Mouse (Mus musculus): Measurements from ENCODE around the gene Lamc1. TPM values are rescaled to one million over a fixed set of nuclear protein-coding genes. Genes with fewer than 3 reads are reported as not detected.
A peak's percentile ranks its signal among the peaks of the same experiment; 100 is the strongest.
"Not testable (repeated sequence)": the region's sequence is repeated elsewhere in the genome, so short reads cannot be mapped to it uniquely, and the experiment has no call there.

Gene Lamc1
- total and polyA plus RNA-seq, 3 experiments: 54.8 to 76.0 (median 61.1) TPM

GRCm38 (mm10) chr1:153331796-153332443 lies 666 bp downstream of the Lamc1 start:
- DNase-seq: no peak

GRCm38 (mm10) chr1:153331206-153331605 lies 1.4 kb downstream of the Lamc1 start:
- DNase-seq: peak; percentile 32

GRCm38 (mm10) chr1:153329306-153329705 lies 3.3 kb downstream of the Lamc1 start:
- peak; percentile 13 for DNase-seq

DNA sequence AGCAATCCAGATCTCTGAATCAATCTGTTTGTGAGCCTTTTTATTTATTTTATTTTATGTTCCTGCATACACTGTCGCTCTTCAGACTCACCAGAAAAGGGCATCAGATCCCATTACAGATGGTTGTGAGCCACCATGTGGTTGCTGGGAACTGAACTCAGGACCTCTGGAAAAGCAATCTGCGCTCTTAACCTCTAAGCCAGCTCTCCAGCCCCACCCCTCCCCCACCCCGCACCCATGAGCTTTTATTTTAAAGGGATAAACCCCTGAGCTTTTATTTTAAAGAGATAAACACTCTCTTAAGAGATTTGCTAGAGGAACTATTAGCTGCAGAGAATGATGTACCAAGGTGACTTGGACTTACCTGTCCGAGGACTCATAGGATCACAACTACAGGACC lies 5.5 kb downstream of the Lamc1 start:
- no peak for DNase-seq

- no peak for DNase-seq
These were observed 6.4 kb downstream of the Lamc1 start for GRCm38 (mm10) chr1:153326226-153326625.

- no peak for DNase-seq
These were observed 11.2 kb downstream of the Lamc1 start for GRCm38 (mm10) chr1:153321404-153321803.

- DNase-seq: no peak
These were observed 11.9 kb downstream of the Lamc1 start for GRCm38 (mm10) chr1:153320554-153321147.

DNA sequence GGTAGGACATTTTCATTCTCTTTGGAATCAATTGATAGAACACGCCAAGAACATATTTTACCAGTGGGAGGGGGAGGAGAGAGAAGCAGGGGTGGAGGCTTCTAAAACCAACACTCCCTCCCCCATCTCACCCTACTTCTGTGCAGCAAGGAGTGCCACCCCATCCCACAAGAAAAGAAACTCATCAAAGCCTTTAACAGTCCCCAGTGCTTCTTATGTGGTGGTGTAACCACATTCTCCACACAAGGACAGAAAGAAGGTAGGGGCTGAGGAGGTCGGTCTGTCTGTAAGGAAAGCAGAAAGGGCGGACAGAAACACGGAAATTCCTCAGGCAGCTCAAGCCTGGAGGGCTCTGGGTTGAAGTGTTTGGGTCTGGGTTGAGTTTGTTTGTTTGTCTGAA lies 12.5 kb downstream of the Lamc1 start:
- DNase-seq: no peak

GRCm38 (mm10) chr1:153318741-153319140 lies 13.8 kb downstream of the Lamc1 start:
- no peak for DNase-seq

DNA sequence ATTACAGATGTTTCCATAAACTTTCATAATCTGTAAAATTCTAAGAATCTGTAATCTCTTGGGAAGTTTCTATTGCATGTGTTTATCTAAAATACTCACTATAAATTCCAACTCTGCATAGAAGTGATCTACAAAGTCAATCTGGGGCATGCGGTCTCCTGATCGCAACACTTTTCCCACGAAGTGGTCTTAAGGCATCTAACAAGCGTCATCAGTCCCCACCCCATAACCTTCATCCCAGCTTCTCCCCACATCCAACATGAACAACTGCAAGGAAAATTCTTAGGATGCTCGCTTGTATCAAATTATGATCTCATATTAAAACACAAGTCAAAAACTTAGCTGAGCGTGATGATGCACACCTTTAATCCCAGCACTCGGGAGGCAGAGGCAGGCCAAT lies 14.3 kb downstream of the Lamc1 start:
- no peak for DNase-seq

DNA sequence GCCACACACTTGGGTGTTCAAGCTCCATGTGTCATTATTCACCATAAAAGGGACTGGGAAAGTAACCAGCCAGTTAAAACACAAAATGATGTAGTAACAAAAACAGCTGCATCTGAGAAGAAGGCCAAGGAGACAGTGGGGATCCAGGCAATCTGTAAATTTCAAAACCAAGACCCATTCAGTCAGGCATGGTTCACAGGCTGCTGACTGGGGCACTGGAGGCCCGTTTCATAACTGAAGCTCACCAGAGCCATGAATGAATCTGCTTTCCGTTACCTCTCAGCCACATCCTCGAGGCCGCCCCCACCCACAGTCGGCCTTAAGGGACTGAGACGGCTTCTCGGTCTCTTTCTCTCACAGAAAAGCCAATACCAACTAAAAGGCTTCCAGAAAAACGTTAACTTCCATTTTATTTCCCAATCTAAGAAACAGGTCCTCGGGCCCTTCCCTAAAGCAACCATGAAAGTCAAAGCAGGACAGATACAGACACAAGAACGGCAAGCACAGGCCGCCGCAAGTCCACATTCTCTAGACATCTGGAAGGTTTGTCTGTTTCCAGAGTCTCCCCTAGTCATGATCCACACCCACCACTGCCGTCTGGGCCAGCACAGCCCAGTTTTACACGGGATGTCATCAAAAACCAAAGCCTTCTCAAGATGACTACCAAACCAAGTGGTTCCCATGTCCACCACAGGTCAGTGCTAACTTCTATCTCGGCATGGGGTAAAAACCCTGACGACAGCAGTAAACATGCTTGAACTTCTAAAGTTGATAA lies 14.9 kb downstream of the Lamc1 start:
- no peak for DNase-seq

DNA sequence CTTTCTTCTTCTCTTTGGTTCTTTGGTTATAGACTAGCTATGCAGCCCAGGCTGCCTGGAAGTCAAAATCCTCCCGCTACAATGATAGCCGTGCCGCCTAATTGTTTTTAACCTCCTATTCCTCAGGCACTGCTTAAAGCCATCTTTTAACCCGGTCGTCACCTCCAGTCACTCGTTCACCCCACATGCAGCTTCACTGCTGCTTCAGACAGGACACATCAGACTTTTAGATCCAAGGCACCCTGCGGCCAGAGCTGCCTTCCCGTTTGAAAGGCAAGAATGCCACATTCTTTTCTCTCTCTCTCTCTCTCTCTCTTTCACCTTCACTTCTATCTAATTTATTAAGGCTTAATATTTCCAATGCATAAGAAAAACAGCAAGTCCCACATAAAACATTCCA lies 15.6 kb downstream of the Lamc1 start:
- no peak for DNase-seq

DNA sequence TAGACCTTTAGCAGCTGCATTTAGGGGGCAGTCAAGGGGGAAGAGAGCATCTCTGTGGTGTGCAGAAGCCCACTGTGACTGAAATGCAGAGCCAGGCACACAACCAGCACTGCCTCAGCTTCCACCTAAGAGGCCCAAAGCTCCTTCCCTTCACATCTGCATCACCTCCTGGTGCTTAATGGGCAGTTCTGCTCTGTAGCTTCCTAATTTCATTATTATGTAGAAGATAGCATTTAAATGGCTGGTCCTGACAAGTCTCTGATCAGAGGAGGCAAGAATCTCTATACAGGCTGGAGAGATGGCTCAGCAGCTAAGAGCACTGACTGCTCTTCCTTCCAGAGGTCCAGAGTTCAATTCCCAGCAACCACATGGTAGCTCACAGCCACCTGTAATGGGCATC lies 16.3 kb downstream of the Lamc1 start:
- DNase-seq: no peak

- DNase-seq: no peak
These were observed 17.5 kb downstream of the Lamc1 start for GRCm38 (mm10) chr1:153315121-153315520.

DNA sequence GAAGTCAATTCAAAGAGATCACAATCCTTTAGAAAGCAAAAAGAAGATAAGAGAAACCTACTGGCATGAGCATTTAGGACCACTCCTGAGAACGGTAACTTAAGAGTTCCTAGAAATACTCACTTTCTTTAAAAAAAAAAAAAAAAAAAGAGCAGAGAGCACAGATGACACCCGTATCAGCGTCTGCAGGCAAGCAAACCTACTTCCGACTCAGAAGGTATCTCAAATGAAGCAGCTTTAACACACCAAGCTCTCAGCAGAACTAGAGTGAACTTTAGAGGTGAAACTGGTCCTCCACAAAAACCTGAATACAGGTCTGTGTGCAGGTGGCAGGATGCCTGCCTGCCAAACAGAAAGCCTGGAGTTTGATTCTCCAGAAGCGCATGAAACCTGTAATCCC lies 19.6 kb downstream of the Lamc1 start:
- no peak for DNase-seq

DNA sequence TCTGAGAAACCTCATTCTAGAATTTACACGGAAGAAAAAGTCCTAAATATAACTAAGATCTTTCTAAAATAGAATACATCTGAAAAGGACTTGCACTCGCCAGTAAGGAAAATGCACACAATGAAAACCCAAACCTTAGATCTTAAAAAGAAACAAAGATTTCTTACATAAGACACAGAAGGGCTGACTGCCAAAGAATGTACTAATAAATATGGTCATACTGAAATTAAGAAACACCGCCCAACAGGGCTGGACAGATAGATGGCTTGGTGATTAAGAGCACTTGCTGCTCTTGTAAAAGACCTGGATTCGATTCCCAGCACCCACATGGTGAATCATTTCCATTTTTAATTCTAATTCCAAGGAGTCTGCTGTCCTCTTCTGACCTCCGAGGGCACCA lies 22.4 kb downstream of the Lamc1 start:
- no peak for DNase-seq

DNA sequence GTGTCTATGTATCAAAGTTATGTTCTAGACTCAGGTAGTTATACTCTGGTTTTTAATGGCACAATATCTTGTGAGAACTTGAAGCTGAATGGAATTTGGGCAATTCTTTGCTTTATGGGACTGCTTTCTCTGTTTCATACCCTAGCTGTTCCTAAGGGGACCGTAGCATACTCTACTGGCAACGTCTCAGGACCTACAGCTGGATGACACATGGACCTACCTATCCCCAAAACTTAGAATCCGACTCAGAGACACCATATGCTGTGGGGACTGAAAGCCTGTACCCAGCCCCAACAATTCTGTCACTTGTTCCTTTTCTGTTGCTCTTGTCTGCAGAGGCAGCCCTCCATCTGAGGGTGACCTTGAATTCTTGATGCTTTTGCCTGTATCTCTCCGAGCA lies 23.3 kb downstream of the Lamc1 start:
- DNase-seq: no peak

- no peak for DNase-seq
These were observed 23.7 kb downstream of the Lamc1 start for GRCm38 (mm10) chr1:153308915-153309296.

- DNase-seq: no peak
These were observed 24.2 kb downstream of the Lamc1 start for GRCm38 (mm10) chr1:153308179-153308914.

- no peak for DNase-seq
These were observed 24.9 kb downstream of the Lamc1 start for GRCm38 (mm10) chr1:153307509-153308178.

DNA sequence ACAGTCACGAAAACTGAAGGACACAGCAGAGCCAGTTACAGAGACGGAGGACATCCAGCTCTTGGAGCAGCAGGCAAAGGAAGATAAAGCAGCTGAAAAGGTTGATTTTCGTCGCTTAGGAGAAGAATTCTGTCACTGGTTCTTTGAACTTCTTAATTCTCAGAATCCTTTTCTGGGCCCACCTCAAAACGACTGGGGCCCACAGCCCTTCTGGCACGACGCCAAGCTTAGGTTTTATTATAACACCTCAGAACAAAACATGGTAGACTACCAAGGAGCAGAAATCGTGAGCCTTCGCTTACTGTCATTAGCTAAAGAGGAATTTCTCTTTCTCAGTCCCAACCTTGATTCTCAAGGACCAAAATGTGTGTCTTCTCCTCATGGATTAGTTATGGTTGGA lies 26.9 kb downstream of the Lamc1 start:
- DNase-seq: not testable (repeated sequence)

- not testable (repeated sequence) for DNase-seq
These were observed 27.3 kb downstream of the Lamc1 start for GRCm38 (mm10) chr1:153305249-153305648.

Measured in adrenal gland, adult 2 months (tissue).